Mouse (Mus musculus) neural tube, embryonic 11.5 days (tissue): ENCODE results near the gene Slc22a23. TPM values are rescaled to one million over a fixed set of nuclear protein-coding genes. Genes with fewer than 3 reads are reported as not detected.
"Not testable (repeated sequence)": the region's sequence is repeated elsewhere in the genome, so short reads cannot be mapped to it uniquely, and the experiment has no call there.

Source experiments
- ATAC-seq: fragments of 200-750 bp; cut with Nextera tagmentation; 2 replicates; pipeline ENCODE4 v1.8.0; 2017; ENCODE audit warnings: moderate number of reproducible peaks, mild to moderate bottlenecking, moderate TSS enrichment, moderate library complexity; ENCODE audit not compliant: insufficient read depth, low FRiP score, low TSS enrichment
- DNase-seq: peaks from one replicate; pipeline ENCODE4 v3.0.0-alpha.2; 2015; ENCODE audit warnings: low spot score
- H3K27ac ChIP-seq: fragments of 300-500 bp; sonication (generic); 2 replicates; pipeline ENCODE4 v1.5.1; 2014; ENCODE audit warnings: low read depth, mild to moderate bottlenecking, low read length
- H3K27me3 ChIP-seq: fragments of 300-500 bp; sonication (generic); 2 replicates; pipeline ENCODE4 v1.6.1; 2014; ENCODE audit warnings: mild to moderate bottlenecking, low read length, mixed read lengths; ENCODE audit not compliant: control insufficient read depth, insufficient read depth
- H3K36me3 ChIP-seq: fragments of 300-500 bp; sonication (generic); 2 replicates; pipeline ENCODE4 v1.6.1; 2014; ENCODE audit warnings: mild to moderate bottlenecking, low read length, moderate library complexity, mixed read lengths; ENCODE audit not compliant: control insufficient read depth, insufficient read depth
- H3K4me1 ChIP-seq: fragments of 300-500 bp; sonication (generic); 2 replicates; pipeline ENCODE4 v1.6.1; 2014; ENCODE audit warnings: low read length, mixed read lengths; ENCODE audit not compliant: control insufficient read depth, insufficient read depth
- H3K4me2 ChIP-seq: fragments of 300-500 bp; sonication (generic); 2 replicates; pipeline ENCODE4 v1.6.1; 2014; ENCODE audit warnings: low read depth, mild to moderate bottlenecking, moderate library complexity
- H3K4me3 ChIP-seq: fragments of 300-500 bp; sonication (generic); 2 replicates; pipeline ENCODE4 v1.5.1; 2014; ENCODE audit warnings: low read depth, low read length
- H3K9ac ChIP-seq: fragments of 300-500 bp; sonication (generic); 2 replicates; pipeline ENCODE4 v1.6.1; 2014; ENCODE audit warnings: mild to moderate bottlenecking, low read length
- H3K9me3 ChIP-seq: fragments of 300-500 bp; sonication (generic); 2 replicates; pipeline ENCODE4 v1.6.1; 2016; ENCODE audit warnings: low read length; ENCODE audit not compliant: control insufficient read depth
- WGBS: fragments of 180-500 bp; shearing (Covaris S2); extraction: QIAGEN DNeasy Blood & Tissue Kit; methylation state at CpG from one replicate; pipeline ENCODE4 v1.1.7; 2014; 5-methylcytosine and 5-hydroxymethylcytosine counted together
- polyA plus RNA-seq: library from polyadenylated mRNA; unstranded; fragments of >200 nt; fragmentation: Nextera tagmentation; extraction: Ambion mirVana; gene quantifications from 2 replicates; pipeline ENCODE4 v1.2.1, GENCODE M21; 2014

The Slc22a23 gene
- polyA plus RNA-seq, result 13.2 and 13.3 TPM in 2 replicates

GRCm38 (mm10) chr13:34345128-34346085 lies at the start of gene Slc22a23:
Slc22a23 (minus strand) TSS chr13:34345182.
- Histone ChIP-seq H3K4me2 (peak within 1 kb of the TSS; percentile 94), H3K4me3 (peak within 1 kb of the TSS; percentile 92), H3K9ac (peak within 1 kb of the TSS; percentile 89), H3K36me3 (no peaks in the 10 kb centered on the region), H3K9me3 (no peaks in the 10 kb centered on the region), H3K27me3 (no peaks in the 10 kb centered on the region), H3K27ac (peak within 1 kb of the TSS; percentile 60), H3K4me1 (peaks cover 10% of the 10 kb centered on the region)
- 3% methylated on average over 47 of the region's 69 CpGs for WGBS
- ATAC-seq (peak; percentile 74), DNase-seq (peak; percentile 87)

DNA sequence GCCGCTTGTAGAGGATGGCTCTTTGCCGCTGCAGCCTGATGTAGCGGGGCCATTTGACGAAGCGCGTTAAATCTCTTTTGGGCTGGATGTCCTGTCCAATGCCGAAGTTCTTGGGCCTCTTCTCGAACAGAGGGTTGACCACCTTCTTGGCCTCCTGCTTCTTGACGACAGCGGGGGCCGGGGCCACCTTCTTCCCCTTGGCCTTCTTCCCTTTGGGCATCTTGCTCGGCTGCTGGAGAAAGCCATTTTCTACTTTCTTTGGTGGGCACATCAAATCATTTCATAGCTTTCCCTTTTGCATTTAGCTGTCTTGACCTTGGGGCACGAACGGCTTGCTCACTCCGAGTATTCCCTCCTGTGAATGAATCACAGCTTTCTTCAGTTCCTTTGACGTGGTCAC lies 49.3 kb upstream of the Slc22a23 start:
- not testable (repeated sequence) for H3K9me3 ChIP-seq, H3K4me3 ChIP-seq, H3K4me1 ChIP-seq, H3K9ac ChIP-seq, H3K27me3 ChIP-seq, H3K4me2 ChIP-seq, H3K27ac ChIP-seq, H3K36me3 ChIP-seq, ATAC-seq, DNase-seq
- WGBS, result 80% methylated on average over 11 of the region's 16 CpGs

DNA sequence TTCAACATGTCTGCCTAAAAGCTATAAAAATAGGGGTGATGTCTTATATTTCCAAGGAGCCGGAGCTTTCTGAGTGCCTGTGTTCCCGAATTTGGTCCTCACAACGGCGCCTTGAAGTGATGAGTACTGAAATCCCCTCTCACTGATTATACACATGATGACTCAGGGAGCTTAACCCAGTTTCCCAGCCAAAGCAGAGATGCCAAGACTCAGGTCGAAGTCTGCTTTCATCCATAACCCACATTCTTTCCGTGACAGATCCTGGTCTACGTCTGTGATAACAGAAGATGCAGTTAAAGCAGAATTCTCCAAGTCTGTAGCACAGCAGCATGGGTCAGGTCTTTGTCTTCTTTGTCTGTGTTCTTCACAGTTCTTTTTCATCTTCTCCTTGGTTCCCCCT lies 47.4 kb upstream of the Slc22a23 start:
- Histone ChIP-seq H3K4me2 (no peak overlapping the region), H3K36me3 (no peaks in the 10 kb centered on the region), H3K27me3 (no peaks in the 10 kb centered on the region), H3K4me3 (no peak overlapping the region), H3K9me3 (no peaks in the 10 kb centered on the region), H3K9ac (no peak overlapping the region), H3K4me1 (no peaks in the 10 kb centered on the region), H3K27ac (no peak overlapping the region)
- DNase-seq, result no peak
- 87% methylated on average over 7 of the region's 7 CpGs for WGBS
- ATAC-seq, result no peak

GRCm38 (mm10) chr13:34388219-34388618 lies 43.2 kb upstream of the Slc22a23 start:
- no peak overlapping the region for H3K4me2 ChIP-seq
- no peaks in the 10 kb centered on the region for H3K9me3 ChIP-seq
- DNase-seq, result no peak
- no peak overlapping the region for H3K4me3 ChIP-seq
- 92% methylated on average over 5 of the region's 5 CpGs for WGBS
- ATAC-seq, result no peak
- H3K27me3 ChIP-seq, result no peaks in the 10 kb centered on the region
- H3K36me3 ChIP-seq, result no peaks in the 10 kb centered on the region
- no peak overlapping the region for H3K27ac ChIP-seq
- H3K9ac ChIP-seq, result no peak overlapping the region
- no peaks in the 10 kb centered on the region for H3K4me1 ChIP-seq

GRCm38 (mm10) chr13:34383416-34383815 lies 38.4 kb upstream of the Slc22a23 start:
- WGBS, result 79% methylated on average over 3 of the region's 3 CpGs
- no peak for ATAC-seq
- Histone ChIP-seq H3K9me3 (no peaks in the 10 kb centered on the region), H3K4me1 (no peaks in the 10 kb centered on the region), H3K4me3 (no peak overlapping the region), H3K27me3 (no peaks in the 10 kb centered on the region), H3K4me2 (no peak overlapping the region), H3K27ac (no peak overlapping the region), H3K36me3 (no peaks in the 10 kb centered on the region), H3K9ac (no peak overlapping the region)
- DNase-seq, result no peak

DNA sequence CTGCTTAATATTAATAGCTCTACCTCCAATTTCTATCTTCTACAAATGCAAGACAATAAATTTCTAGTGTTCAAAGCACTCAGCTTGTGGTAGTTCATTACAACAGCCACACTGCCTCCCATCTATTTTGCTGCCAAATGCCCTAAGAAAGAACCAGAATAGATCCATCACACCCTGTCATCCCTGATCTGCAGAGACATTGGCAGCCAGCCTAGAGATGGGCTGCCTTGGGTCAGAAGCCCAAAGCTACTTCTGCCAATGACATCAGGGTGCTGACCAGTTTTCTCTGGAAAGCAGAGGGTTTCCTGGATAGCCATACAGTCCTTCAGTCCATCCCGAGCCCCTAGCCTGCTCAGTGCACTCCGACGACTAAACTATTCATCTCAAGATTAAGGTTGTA lies 33.9 kb upstream of the Slc22a23 start:
- no peaks in the 10 kb centered on the region for H3K9me3 ChIP-seq
- H3K36me3 ChIP-seq, result no peaks in the 10 kb centered on the region
- H3K27ac ChIP-seq, result no peak overlapping the region
- no peaks in the 10 kb centered on the region for H3K27me3 ChIP-seq
- DNase-seq (no peak), ATAC-seq (no peak)
- H3K4me1 ChIP-seq, result no peaks in the 10 kb centered on the region
- H3K4me3 ChIP-seq, result no peak overlapping the region
- no peak overlapping the region for H3K4me2 ChIP-seq
- 93% methylated on average over 3 of the region's 3 CpGs for WGBS
- no peak overlapping the region for H3K9ac ChIP-seq

DNA sequence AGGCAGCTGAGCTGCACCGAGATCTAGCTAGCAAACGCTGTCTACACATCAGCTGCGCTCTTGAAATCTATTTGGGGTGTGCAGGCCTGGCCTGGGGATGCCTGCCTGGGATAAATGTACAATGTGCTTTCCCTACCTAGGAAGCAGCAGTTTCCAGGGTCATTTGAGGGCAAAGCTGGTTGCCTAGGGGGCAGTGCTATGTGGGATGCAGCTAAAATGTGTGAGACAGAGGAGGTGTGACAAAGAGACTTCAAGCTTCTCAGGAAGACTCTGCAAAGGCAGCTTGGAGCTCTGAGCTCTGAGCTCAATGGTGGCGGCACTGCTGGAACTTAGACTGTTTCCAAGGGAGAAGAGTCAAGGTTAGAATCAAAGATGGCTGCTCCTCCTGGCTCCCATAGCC lies 30.2 kb upstream of the Slc22a23 start:
- no peak for DNase-seq
- no peak overlapping the region for H3K4me3 ChIP-seq
- no peak overlapping the region for H3K9ac ChIP-seq
- no peak overlapping the region for H3K4me2 ChIP-seq
- no peak for ATAC-seq
- WGBS, result 86% methylated on average over 4 of the region's 4 CpGs
- H3K4me1 ChIP-seq, result no peaks in the 10 kb centered on the region
- no peaks in the 10 kb centered on the region for H3K9me3 ChIP-seq
- H3K36me3 ChIP-seq, result no peaks in the 10 kb centered on the region
- H3K27me3 ChIP-seq, result no peaks in the 10 kb centered on the region
- no peak overlapping the region for H3K27ac ChIP-seq

DNA sequence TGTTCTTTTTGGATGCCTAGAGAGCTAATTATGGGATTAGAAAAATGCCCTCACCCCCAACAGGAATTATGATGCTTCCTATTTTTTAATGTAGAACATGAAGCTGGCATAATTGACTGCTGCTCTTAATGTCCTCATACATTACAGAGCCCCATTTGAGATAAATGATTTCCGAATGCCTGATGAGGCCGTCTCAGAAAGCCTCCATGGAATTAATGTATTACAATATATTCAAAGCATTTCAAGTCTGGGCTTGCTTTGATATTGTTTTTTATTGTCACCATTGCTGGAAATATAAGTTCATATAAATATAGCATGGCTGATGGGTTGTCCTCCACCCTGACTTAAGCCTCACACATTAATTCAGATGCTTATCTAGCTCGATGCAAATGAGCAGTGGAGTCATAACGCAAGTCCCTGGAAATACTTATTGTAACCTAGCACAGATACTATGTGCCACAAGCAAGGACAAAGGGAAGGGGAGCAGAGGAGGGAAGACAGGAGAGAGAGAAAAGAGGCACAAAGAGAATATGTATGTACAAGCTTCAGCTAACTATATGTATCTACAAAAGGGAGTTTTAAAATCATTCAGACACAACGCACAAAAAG lies 28.0 kb upstream of the Slc22a23 start:
- ATAC-seq (no peak), DNase-seq (no peak)
- H3K9me3 ChIP-seq, result no peaks in the 10 kb centered on the region
- H3K4me1 ChIP-seq, result no peaks in the 10 kb centered on the region
- no peak overlapping the region for H3K4me3 ChIP-seq
- H3K36me3 ChIP-seq, result no peaks in the 10 kb centered on the region
- H3K27me3 ChIP-seq, result no peaks in the 10 kb centered on the region
- H3K4me2 ChIP-seq, result no peak overlapping the region
- H3K9ac ChIP-seq, result no peak overlapping the region
- 90% methylated on average over 5 of the region's 5 CpGs for WGBS
- no peak overlapping the region for H3K27ac ChIP-seq
